Comparison of ENCODE assay signal across 23 mouse cellular contexts in the genomic region with DNA sequence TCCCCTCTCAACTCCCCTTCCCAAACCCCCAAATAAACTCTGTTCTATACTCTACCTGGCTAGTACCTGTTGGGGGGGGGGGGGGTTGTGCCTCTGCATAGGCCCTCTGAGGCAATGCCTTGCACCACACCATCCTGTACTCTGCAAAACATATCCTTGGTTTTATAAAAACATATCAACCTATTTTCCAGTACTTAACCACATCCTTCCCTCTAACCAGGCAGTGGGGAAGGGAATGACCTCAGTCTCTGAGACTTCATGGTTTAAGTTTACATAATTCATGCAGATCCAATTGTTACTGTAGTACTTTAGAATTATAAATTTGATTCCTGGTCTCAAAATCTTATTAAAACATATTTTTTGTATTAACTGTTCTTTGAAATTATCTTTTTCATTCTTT.
"Had no signal": no experiment of that assay in that cellular context is flagged by ENCODE, and none has a peak within 500 bp of the region (broad histone marks: within the 10 kb centered on the region; RNA-seq: fewer than 3 reads in every experiment).

No protein-coding gene starts in this region.

- H3K4me2 ChIP-seq: lung, embryonic 15.5 days; midbrain, embryonic 12.5 days; neural tube, embryonic 13.5 days; neural tube, embryonic 15.5 days; stomach, embryonic 15.5 days had no signal

- H3K4me3 ChIP-seq: lung, embryonic 15.5 days; midbrain, embryonic 10.5 days; midbrain, embryonic 12.5 days; myocyte; neural tube, embryonic 13.5 days; neural tube, embryonic 15.5 days; stomach, embryonic 15.5 days had no signal

- H3K36me3 ChIP-seq: lung, embryonic 15.5 days; midbrain, embryonic 10.5 days; midbrain, embryonic 12.5 days; neural tube, embryonic 13.5 days; neural tube, embryonic 15.5 days; stomach, embryonic 15.5 days had no signal

- H3K9ac ChIP-seq: liver, postnatal 0 days; lung, embryonic 15.5 days; midbrain, embryonic 12.5 days; neural tube, embryonic 13.5 days; neural tube, embryonic 15.5 days; stomach, embryonic 15.5 days had no signal

- H3K27ac ChIP-seq: lung, embryonic 15.5 days; macrophage; midbrain, embryonic 10.5 days; midbrain, embryonic 12.5 days; neural tube, embryonic 13.5 days; neural tube, embryonic 15.5 days; stomach, embryonic 15.5 days; stomach, postnatal 0 days had no signal

- H3K27me3 ChIP-seq: lung, embryonic 15.5 days; midbrain, embryonic 12.5 days; neural tube, embryonic 13.5 days; neural tube, embryonic 15.5 days; stomach, embryonic 15.5 days had no signal

- H3K4me1 ChIP-seq: lung, embryonic 15.5 days; midbrain, embryonic 12.5 days; neural tube, embryonic 15.5 days; stomach, embryonic 15.5 days had no signal

- H3K9me3 ChIP-seq: lung, embryonic 15.5 days; midbrain, embryonic 10.5 days; midbrain, embryonic 12.5 days; neural tube, embryonic 13.5 days; neural tube, embryonic 15.5 days; stomach, embryonic 15.5 days had no signal

- ATAC-seq: lung, postnatal 0 days; midbrain, embryonic 16.5 days had no signal

- DNase-seq: lung, adult 2 months; lung, postnatal 14 days; lung, postnatal 36 days; midbrain, embryonic 14.5 days; retina, postnatal 1 day; right cerebral cortex, adult 18-20 months; right cerebral cortex, postnatal 25 days; right cerebral cortex, postnatal 4 days; thymus, adult 2 months; thymus, postnatal 25 days; thymus, postnatal 4 days had no signal
